Mouse (Mus musculus): ENCODE measurements around the gene Slc41a2. TPM values are rescaled to one million over a fixed set of nuclear protein-coding genes. Genes with fewer than 3 reads are reported as not detected.

The Slc41a2 gene
- polyA plus RNA-seq, 1 experiment from 2014 or later, result 1.2 TPM

- Histone ChIP-seq H3K4me2 (replicated peaks; ENCODE audit: low read depth, low read length) (no peak overlapping the region), H3K9me3 (ENCODE audit: control insufficient read depth, low read depth, low read length) (no peaks in the 10 kb centered on the region), H3K9ac (replicated peaks; ENCODE audit: low read depth, low read length) (no peak overlapping the region), H3K36me3 (ENCODE audit: control insufficient read depth, insufficient read depth, low read length) (no peaks in the 10 kb centered on the region; the same call in 1 of the 2 replicates), H3K27ac (ENCODE audit: low read length) (no peak overlapping the region), H3K27me3 (ENCODE audit: control insufficient read depth, insufficient read depth, low read length) (no peaks in the 10 kb centered on the region), H3K4me1 (ENCODE audit: control insufficient read depth, insufficient read depth, low read length) (0 out of 2 replicates have a peak, but pooled peaks cover 6% of the 10 kb centered on the region), H3K4me3 (ENCODE audit: low read depth, low read length) (no peak overlapping the region)
- no peak for ATAC-seq (ENCODE audit: insufficient number of reproducible peaks, insufficient read depth, low FRiP score, low read depth)
- 94% methylated on average over 5 of the region's 5 CpGs for WGBS
These were observed 148.6 kb downstream of the Slc41a2 start for GRCm38 (mm10) chr10:83189071-83189470.

DNA sequence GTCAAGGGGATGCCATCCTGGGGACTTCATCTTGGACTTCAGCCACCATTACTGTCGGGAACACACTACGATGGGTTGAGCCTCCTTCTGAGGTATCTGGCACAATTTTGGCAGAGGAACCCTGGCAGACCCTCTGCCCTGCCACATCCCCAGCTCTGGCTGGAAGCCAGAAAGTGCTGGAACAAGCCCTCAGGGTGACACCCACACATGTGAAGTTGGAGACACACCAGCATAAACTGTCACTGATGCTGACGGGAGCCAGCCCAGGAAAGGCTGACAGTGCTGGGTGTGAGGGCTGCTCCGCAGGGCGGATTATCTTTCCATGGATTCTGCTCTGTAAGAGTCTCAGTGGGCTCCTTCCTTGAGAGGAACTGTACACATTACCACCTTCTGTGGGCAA lies 150.7 kb downstream of the Slc41a2 start:
- H3K36me3 ChIP-seq (ENCODE audit: control insufficient read depth, insufficient read depth, low read length), result no peaks in the 10 kb centered on the region; the same call in 1 of the 2 replicates
- H3K27ac ChIP-seq (ENCODE audit: low read length), result no peak overlapping the region
- ATAC-seq (ENCODE audit: insufficient number of reproducible peaks, insufficient read depth, low FRiP score, low read depth), result no peak
- no peaks in the 10 kb centered on the region for H3K27me3 ChIP-seq (ENCODE audit: control insufficient read depth, insufficient read depth, low read length)
- no peak overlapping the region for H3K4me3 ChIP-seq (ENCODE audit: low read depth, low read length)
- no peak overlapping the region for H3K9ac ChIP-seq (replicated peaks; ENCODE audit: low read depth, low read length)
- H3K4me2 ChIP-seq (replicated peaks; ENCODE audit: low read depth, low read length), result no peak overlapping the region
- no peaks in the 10 kb centered on the region for H3K9me3 ChIP-seq (ENCODE audit: control insufficient read depth, low read depth, low read length)
- WGBS, result 68% methylated on average over 5 of the region's 5 CpGs
- peaks cover 11% of the 10 kb centered on the region; the same call in 1 of the 2 replicates for H3K4me1 ChIP-seq (ENCODE audit: control insufficient read depth, insufficient read depth, low read length)

DNA sequence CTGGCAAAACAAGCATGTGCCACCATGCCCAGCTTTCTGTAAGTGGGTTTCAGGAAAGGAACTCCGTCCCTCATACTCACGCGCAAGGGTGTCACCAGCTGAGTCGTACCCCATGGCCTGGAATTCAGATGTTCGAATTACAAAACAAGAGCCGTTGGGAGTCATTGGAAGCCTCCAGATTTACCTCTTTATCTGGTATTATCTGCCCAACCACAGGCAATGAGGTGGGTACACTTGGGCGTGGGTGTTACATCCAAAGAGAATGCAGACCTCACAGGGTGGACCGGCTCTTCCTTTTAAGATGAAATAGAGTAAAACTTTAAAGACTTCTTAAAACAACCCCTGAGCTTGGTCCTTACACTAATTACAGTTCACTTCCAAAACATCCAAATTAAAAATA lies 151.5 kb downstream of the Slc41a2 start:
- Histone ChIP-seq H3K27me3 (ENCODE audit: control insufficient read depth, insufficient read depth, low read length) (no peaks in the 10 kb centered on the region), H3K27ac (ENCODE audit: low read length) (no peak overlapping the region), H3K4me1 (ENCODE audit: control insufficient read depth, insufficient read depth, low read length) (peaks cover 11% of the 10 kb centered on the region; the same call in 1 of the 2 replicates), H3K4me2 (replicated peaks; ENCODE audit: low read depth, low read length) (no peak overlapping the region), H3K4me3 (ENCODE audit: low read depth, low read length) (no peak overlapping the region), H3K9me3 (ENCODE audit: control insufficient read depth, low read depth, low read length) (no peaks in the 10 kb centered on the region), H3K9ac (replicated peaks; ENCODE audit: low read depth, low read length) (no peak overlapping the region), H3K36me3 (ENCODE audit: control insufficient read depth, insufficient read depth, low read length) (no peaks in the 10 kb centered on the region; the same call in 1 of the 2 replicates)
- 88% methylated on average over 8 of the region's 8 CpGs for WGBS
- no peak for ATAC-seq (ENCODE audit: insufficient number of reproducible peaks, insufficient read depth, low FRiP score, low read depth)

DNA sequence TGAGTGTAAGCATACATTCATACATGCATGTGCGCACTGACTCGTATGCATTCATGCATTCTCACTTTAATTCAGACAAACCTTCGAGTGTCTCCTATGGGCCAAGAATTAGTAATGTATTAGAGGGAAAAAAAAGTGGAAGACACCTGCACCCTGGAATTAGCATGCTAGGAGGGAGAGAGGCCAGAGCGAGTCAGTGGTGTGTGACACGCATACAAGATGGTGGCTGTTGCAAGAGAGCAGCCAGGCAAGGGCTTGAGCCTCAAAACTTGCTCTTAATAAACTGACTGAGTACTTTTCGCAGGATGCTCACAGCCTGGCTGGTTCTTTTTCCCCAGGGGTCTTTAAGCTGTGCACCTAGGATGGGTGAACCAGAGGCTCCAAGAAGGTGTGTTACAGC lies 152.6 kb downstream of the Slc41a2 start:
- Histone ChIP-seq H3K4me3 (ENCODE audit: low read depth, low read length) (no peak overlapping the region), H3K9ac (replicated peaks; ENCODE audit: low read depth, low read length) (no peak overlapping the region), H3K9me3 (ENCODE audit: control insufficient read depth, low read depth, low read length) (no peaks in the 10 kb centered on the region), H3K4me1 (ENCODE audit: control insufficient read depth, insufficient read depth, low read length) (peaks cover 11% of the 10 kb centered on the region; the same call in 1 of the 2 replicates), H3K4me2 (replicated peaks; ENCODE audit: low read depth, low read length) (no peak overlapping the region), H3K27me3 (ENCODE audit: control insufficient read depth, insufficient read depth, low read length) (no peaks in the 10 kb centered on the region), H3K36me3 (ENCODE audit: control insufficient read depth, insufficient read depth, low read length) (no peaks in the 10 kb centered on the region), H3K27ac (ENCODE audit: low read length) (no peak overlapping the region)
- ATAC-seq (ENCODE audit: insufficient number of reproducible peaks, insufficient read depth, low FRiP score, low read depth), result no peak
- 92% methylated on average over 6 of the region's 6 CpGs for WGBS

DNA sequence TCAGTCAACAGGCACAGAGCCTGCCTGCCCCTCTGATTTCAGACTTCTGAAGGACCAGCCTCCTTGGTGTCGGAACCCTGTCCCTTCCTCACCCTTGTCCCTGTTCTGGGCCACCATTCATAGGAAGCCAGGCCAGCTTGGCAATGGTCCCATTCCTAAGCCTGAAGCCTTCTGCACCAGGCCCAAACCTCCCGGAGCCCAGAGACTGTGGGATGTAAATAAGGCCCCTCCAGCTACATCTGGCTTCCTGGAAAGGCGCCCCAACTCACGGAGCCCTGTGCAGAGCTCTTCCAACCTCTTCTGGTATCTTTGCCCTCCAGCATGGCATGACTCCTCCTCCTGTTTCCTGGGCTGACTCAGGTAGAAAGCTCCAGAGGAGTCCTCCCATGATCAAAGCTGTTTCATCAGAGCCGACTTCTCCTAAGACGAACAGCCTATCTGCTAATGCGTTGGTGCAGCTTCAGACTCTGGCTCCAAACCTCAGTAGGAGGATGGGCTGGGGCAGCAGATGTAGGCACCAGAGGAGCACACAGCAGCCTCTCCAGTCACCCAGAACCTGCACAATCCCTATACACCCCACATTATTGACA lies 153.1 kb downstream of the Slc41a2 start:
- no peak overlapping the region for H3K27ac ChIP-seq (ENCODE audit: low read length)
- 55% methylated on average over 7 of the region's 7 CpGs for WGBS
- no peak overlapping the region for H3K4me2 ChIP-seq (replicated peaks; ENCODE audit: low read depth, low read length)
- 0 out of 2 replicates have a peak, but pooled peaks have one; percentile 8 for ATAC-seq (ENCODE audit: insufficient number of reproducible peaks, insufficient read depth, low FRiP score, low read depth)
- no peaks in the 10 kb centered on the region for H3K27me3 ChIP-seq (ENCODE audit: control insufficient read depth, insufficient read depth, low read length)
- H3K9ac ChIP-seq (replicated peaks; ENCODE audit: low read depth, low read length), result no peak overlapping the region
- H3K36me3 ChIP-seq (ENCODE audit: control insufficient read depth, insufficient read depth, low read length), result no peaks in the 10 kb centered on the region
- H3K4me3 ChIP-seq (ENCODE audit: low read depth, low read length), result no peak overlapping the region
- no peaks in the 10 kb centered on the region for H3K9me3 ChIP-seq (ENCODE audit: control insufficient read depth, low read depth, low read length)
- H3K4me1 ChIP-seq (ENCODE audit: control insufficient read depth, insufficient read depth, low read length), result peaks cover 11% of the 10 kb centered on the region; the same call in 1 of the 2 replicates

GRCm38 (mm10) chr10:83183634-83184479 lies 153.8 kb downstream of the Slc41a2 start:
- WGBS, result 54% methylated on average over 12 of the region's 12 CpGs
- ATAC-seq (ENCODE audit: insufficient number of reproducible peaks, insufficient read depth, low FRiP score, low read depth), result 0 out of 2 replicates have a peak, but pooled peaks have one; percentile 18
- no peaks in the 10 kb centered on the region for H3K27me3 ChIP-seq (ENCODE audit: control insufficient read depth, insufficient read depth, low read length)
- no peaks in the 10 kb centered on the region for H3K36me3 ChIP-seq (ENCODE audit: control insufficient read depth, insufficient read depth, low read length)
- no peak overlapping the region for H3K9ac ChIP-seq (replicated peaks; ENCODE audit: low read depth, low read length)
- no peak overlapping the region for H3K27ac ChIP-seq (ENCODE audit: low read length)
- H3K9me3 ChIP-seq (ENCODE audit: control insufficient read depth, low read depth, low read length), result no peaks in the 10 kb centered on the region
- no peak overlapping the region for H3K4me3 ChIP-seq (ENCODE audit: low read depth, low read length)
- no peak overlapping the region for H3K4me2 ChIP-seq (replicated peaks; ENCODE audit: low read depth, low read length)
- peaks cover 11% of the 10 kb centered on the region; the same call in 1 of the 2 replicates for H3K4me1 ChIP-seq (ENCODE audit: control insufficient read depth, insufficient read depth, low read length)

- 42% methylated on average over 8 of the region's 8 CpGs for WGBS
- ATAC-seq (ENCODE audit: insufficient number of reproducible peaks, insufficient read depth, low FRiP score, low read depth), result no peak
- Histone ChIP-seq H3K4me2 (replicated peaks; ENCODE audit: low read depth, low read length) (no peak overlapping the region), H3K27me3 (ENCODE audit: control insufficient read depth, insufficient read depth, low read length) (no peaks in the 10 kb centered on the region), H3K9me3 (ENCODE audit: control insufficient read depth, low read depth, low read length) (no peaks in the 10 kb centered on the region), H3K36me3 (ENCODE audit: control insufficient read depth, insufficient read depth, low read length) (no peaks in the 10 kb centered on the region), H3K4me1 (ENCODE audit: control insufficient read depth, insufficient read depth, low read length) (peaks cover 13% of the 10 kb centered on the region; the same call in 1 of the 2 replicates), H3K4me3 (ENCODE audit: low read depth, low read length) (no peak overlapping the region), H3K27ac (ENCODE audit: low read length) (no peak overlapping the region), H3K9ac (replicated peaks; ENCODE audit: low read depth, low read length) (no peak overlapping the region)
These were observed 155.1 kb downstream of the Slc41a2 start for GRCm38 (mm10) chr10:83182573-83182960.

- Histone ChIP-seq H3K4me3 (ENCODE audit: low read depth, low read length) (no peak overlapping the region), H3K27ac (ENCODE audit: low read length) (no peak overlapping the region), H3K9ac (replicated peaks; ENCODE audit: low read depth, low read length) (no peak overlapping the region), H3K36me3 (ENCODE audit: control insufficient read depth, insufficient read depth, low read length) (no peaks in the 10 kb centered on the region), H3K27me3 (ENCODE audit: control insufficient read depth, insufficient read depth, low read length) (no peaks in the 10 kb centered on the region), H3K4me2 (replicated peaks; ENCODE audit: low read depth, low read length) (no peak overlapping the region), H3K4me1 (ENCODE audit: control insufficient read depth, insufficient read depth, low read length) (peaks cover 18% of the 10 kb centered on the region; the same call in 1 of the 2 replicates), H3K9me3 (ENCODE audit: control insufficient read depth, low read depth, low read length) (no peaks in the 10 kb centered on the region)
- ATAC-seq (ENCODE audit: insufficient number of reproducible peaks, insufficient read depth, low FRiP score, low read depth), result no peak
- 76% methylated on average over 15 of the region's 15 CpGs for WGBS
These were observed 155.7 kb downstream of the Slc41a2 start for GRCm38 (mm10) chr10:83181831-83182572.
